Mouse (Mus musculus) erythroblast, embryonic 14.5 days (primary cell): ENCODE results near the gene Ces5a. TPM values are rescaled to one million over a fixed set of nuclear protein-coding genes. Genes with fewer than 3 reads are reported as not detected.

ENCODE experiments used
- H3K27me3 ChIP-seq: 2 replicates; pipeline ENCODE4 v1.6.1; 2012; ENCODE audit warnings: inconsistent platforms; ENCODE audit not compliant: control insufficient read depth
- H3K36me3 ChIP-seq: 2 replicates; pipeline ENCODE4 v1.6.1; 2012; ENCODE audit warnings: mild to moderate bottlenecking, inconsistent platforms; ENCODE audit not compliant: control insufficient read depth
- H3K4me1 ChIP-seq: 2 replicates; pipeline ENCODE4 v1.6.1; 2012; ENCODE audit warnings: inconsistent platforms; ENCODE audit not compliant: control insufficient read depth
- H3K4me3 ChIP-seq: replicated peaks from 2 replicates; pipeline ENCODE3; 2012; ENCODE audit warnings: moderate library complexity, mild to moderate bottlenecking, inconsistent platforms
- H3K9me3 ChIP-seq: 2 replicates; pipeline ENCODE4 v1.6.1; 2012; ENCODE audit warnings: low read length, inconsistent platforms, mixed read lengths; ENCODE audit not compliant: control insufficient read depth
- GATA1 ChIP-seq: IDR thresholded peaks from 2 replicates; pipeline ENCODE4 v1.6.1; 2012; ENCODE audit warnings: low read length, inconsistent platforms, mixed read lengths
- TAL1 ChIP-seq: IDR thresholded peaks from 3 replicates; pipeline ENCODE4 v1.6.1; 2012; ENCODE audit warnings: low read length, inconsistent platforms, mixed read lengths
- polyA plus RNA-seq: library from polyadenylated mRNA; stranded (reverse); fragments of >175 nt; gene quantifications from 2 replicates; pipeline ENCODE4 v1.2.3, GENCODE M21; 2012

Ces5a gene
- not detected in 2 replicates for polyA plus RNA-seq

DNA sequence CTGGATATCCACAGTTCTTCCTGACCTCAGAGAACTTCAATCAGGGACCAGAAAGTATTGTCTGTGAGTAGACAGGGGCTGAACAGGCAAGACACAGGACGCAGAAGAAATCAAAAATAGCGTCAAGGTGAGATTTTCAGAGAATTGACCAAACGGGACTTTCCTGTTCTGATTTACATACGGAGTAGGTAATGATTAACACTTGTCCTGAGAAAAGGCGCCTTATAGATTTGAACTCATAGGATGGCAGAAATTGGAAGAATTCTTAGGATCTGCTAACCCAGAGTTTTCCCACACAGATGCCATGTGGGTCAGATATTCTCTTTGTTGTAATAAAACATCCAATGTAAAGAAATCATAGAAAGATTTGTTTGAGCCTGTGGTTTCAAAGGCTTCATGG is at the start of gene Ces5a:
Gene Ces5a (minus strand): TSS at position 101 of the 400 bp plus-strand sequence.
- Histone ChIP-seq H3K36me3 (no peaks in the 10 kb centered on the region), H3K9me3 (peaks cover 19% of the 10 kb centered on the region), H3K4me3 (no peak within 1 kb of the TSS), H3K27me3 (no peaks in the 10 kb centered on the region), H3K4me1 (no peaks in the 10 kb centered on the region)
- TF ChIP-seq GATA1 (no peak), TAL1 (no peak)

DNA sequence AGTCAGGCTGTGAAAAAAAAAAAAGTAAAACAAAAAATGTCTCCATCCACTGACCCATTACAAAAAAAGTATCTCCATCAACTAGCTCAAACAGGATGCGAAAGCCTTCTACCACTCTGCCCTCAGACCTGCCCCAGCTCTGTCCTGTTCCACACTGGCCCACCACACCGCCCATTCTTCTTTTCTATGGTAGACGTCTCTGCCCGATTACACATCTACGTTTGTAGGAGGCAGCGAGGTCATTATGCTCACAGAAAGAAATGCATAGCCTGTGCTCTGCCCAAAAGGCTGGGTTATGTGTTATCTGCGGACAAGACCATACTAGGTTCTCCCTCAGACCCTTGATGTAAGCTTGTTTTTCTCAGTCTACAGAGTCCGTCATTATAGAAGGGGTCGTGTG is 37.2 kb upstream of the Ces5a start:
- no peaks in the 10 kb centered on the region for H3K27me3 ChIP-seq
- H3K4me1 ChIP-seq, result no peaks in the 10 kb centered on the region
- TF ChIP-seq TAL1 (no peak), GATA1 (no peak)
- peaks cover 27% of the 10 kb centered on the region for H3K9me3 ChIP-seq
- no peaks in the 10 kb centered on the region for H3K36me3 ChIP-seq
- H3K4me3 ChIP-seq, result no peak overlapping the region

DNA sequence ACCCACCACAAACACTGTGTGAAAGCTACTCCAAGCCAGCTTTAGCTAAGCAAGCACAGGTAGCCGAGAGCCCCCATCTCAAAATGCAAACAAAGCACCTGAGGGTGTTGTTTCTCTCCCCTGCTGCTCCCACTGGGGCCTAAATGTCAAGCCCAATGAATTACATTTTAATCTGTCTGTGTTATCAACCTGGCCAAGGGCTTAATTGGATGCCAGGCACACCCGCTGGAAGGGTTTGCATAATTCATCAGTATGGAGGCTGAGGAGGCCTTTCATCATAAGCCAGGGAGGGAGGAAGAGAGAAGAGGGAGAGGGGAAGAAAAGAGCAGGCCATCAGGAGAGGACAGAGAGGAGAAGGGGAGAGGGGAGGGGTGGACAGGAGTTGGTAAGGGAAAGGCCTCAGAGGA is 36.5 kb upstream of the Ces5a start:
- Histone ChIP-seq H3K9me3 (peaks cover 33% of the 10 kb centered on the region), H3K27me3 (no peaks in the 10 kb centered on the region), H3K4me1 (no peaks in the 10 kb centered on the region), H3K4me3 (no peak overlapping the region), H3K36me3 (no peaks in the 10 kb centered on the region)
- TF ChIP-seq GATA1, result no peak
- no peak for TF ChIP-seq TAL1

DNA sequence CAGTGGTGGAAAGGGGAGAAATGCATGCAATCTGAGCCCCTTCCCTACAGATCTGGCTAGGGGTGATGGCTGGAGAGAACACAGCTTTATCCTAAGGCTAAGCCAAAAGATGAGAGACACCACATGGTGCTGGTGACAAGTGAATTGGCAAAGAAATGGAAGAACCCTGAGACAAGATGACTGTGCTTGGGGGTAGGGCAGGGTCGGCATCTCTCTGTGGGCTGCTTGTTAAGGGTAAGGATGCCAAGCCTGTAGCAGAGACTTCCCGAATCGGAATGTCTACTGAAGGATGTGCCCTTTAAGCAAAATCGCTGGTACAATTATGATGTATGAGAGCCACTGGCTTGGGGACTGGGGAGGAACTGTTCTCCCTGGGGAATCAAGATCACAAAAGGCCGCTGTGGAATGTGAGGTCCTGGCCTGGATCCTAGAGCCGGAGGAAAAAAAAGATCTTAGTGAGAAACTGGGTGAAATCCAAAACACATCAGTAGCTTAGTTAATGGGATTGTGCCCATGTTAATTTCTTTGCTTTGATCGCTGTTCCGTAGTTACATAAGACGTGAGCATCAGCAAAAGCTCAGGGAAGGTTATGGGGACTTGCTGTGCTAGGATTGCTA is 35.8 kb upstream of the Ces5a start:
- H3K36me3 ChIP-seq, result no peaks in the 10 kb centered on the region
- H3K4me3 ChIP-seq, result no peak overlapping the region
- peaks cover 39% of the 10 kb centered on the region for H3K9me3 ChIP-seq
- H3K4me1 ChIP-seq, result no peaks in the 10 kb centered on the region
- no peaks in the 10 kb centered on the region for H3K27me3 ChIP-seq
- TF ChIP-seq GATA1, result no peak
- TF ChIP-seq TAL1, result no peak

DNA sequence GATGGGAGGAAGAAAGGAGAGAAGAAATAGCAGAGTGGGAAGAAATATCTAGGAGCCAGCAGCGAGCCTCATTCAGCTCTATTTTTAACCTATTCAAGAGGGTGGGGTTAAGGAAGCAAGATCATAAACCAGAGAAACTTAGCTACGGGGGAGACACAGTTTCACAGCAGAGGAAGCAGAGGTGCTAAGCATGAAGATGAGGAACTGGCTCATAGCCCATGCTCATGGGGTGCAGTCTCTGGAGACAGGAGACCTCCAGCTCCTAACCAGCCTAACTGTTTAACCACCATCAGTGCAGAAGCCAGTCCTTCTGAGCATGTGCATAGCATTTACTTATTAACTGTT is 34.5 kb upstream of the Ces5a start:
- H3K4me3 ChIP-seq, result no peak overlapping the region
- no peaks in the 10 kb centered on the region for H3K36me3 ChIP-seq
- no peaks in the 10 kb centered on the region for H3K27me3 ChIP-seq
- no peaks in the 10 kb centered on the region for H3K4me1 ChIP-seq
- H3K9me3 ChIP-seq, result peaks cover 35% of the 10 kb centered on the region
- TF ChIP-seq TAL1, result no peak
- no peak for TF ChIP-seq GATA1

DNA sequence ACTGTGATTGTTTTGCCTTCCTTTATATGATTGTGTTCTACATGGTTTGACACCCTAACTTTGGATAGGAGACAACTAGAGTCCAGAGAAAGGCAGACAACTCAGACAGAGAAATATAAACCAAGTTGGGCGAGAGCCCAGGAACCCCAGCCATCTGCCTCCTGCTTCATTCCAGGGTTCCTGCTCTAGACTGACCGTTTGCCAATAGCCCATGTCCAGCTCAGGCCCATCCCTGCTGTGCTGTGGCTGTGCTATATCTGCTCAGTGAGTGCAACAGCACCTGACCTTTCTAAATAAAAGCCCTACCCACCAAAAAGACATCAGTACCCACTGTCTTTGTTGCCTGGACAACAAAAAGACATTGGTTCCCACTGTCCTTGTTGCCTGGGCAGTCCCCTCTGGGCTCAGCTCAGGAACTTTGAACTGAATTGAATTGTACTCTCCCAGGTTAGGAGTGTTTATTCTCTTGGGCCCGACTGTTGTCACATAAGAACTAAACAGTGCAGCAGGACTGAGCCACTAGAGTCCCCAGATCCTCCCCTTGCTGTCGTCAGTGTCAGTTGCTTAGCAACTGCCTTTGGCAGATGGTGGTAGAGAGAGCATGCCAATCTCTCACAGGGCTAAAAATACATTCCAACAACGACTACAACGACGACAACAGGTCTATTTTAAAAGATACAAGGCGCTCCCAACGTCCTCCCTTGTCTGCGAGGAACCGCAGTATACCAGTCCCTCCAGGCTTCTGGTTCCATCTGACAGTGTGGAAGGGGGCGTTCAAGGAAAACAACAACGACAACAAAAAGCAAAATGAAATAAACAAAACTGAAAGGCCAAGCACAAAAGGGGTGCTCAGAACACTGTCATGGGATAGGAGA is 33.9 kb upstream of the Ces5a start:
- TF ChIP-seq GATA1, result no peak
- TF ChIP-seq TAL1, result no peak

DNA sequence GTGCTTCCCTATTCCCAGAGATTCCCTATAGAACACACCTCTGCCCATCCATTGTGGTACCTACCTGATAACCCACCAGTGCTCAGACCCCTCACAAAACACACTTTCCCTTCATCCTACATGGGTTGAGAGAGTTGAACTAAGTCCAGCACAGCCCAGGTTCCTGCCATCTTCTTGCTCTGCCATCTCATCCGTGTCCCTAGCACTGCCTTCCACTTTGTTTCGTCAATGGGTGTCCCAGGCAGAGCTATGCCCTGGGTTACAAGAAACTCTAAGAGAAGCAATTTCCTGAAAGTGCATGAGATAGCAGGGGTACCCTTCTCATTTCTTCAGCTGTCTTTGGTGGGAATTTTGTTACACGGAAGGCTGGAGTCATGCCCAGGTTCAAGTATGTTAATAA is 33.0 kb upstream of the Ces5a start:
- no peak for TF ChIP-seq GATA1
- TF ChIP-seq TAL1, result no peak
- Histone ChIP-seq H3K4me3 (no peak overlapping the region), H3K9me3 (peaks cover 41% of the 10 kb centered on the region), H3K36me3 (no peaks in the 10 kb centered on the region), H3K27me3 (no peaks in the 10 kb centered on the region), H3K4me1 (no peaks in the 10 kb centered on the region)

More for the DNA sequence above, 33.9 kb upstream of the Ces5a start:
- H3K36me3 ChIP-seq, result no peaks in the 10 kb centered on the region
- H3K27me3 ChIP-seq, result no peaks in the 10 kb centered on the region
- no peak overlapping the region for H3K4me3 ChIP-seq
- no peaks in the 10 kb centered on the region for H3K4me1 ChIP-seq
- H3K9me3 ChIP-seq, result peaks cover 35% of the 10 kb centered on the region

DNA sequence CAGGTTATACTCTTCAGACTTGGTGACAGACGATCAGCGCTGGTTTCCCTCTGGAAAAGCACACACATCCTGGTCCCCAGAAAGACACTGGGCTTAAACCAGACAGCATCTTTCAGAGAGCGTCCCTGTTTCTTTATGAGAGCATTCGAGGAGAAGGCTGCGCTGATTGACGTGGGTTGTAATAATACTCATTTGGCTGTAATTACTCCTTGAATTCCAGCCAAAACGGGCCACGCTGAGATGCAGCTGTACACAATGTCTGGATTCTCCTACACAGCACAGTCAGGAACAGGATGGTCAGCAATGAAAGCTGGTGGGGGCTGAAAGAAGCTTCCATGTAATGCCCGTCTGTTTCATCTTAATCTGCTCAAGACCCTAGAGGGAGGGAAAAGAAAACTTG is 31.5 kb upstream of the Ces5a start:
- Histone ChIP-seq H3K9me3 (peaks cover 45% of the 10 kb centered on the region), H3K27me3 (no peaks in the 10 kb centered on the region), H3K4me3 (no peak overlapping the region), H3K4me1 (no peaks in the 10 kb centered on the region), H3K36me3 (no peaks in the 10 kb centered on the region)
- TF ChIP-seq GATA1 (no peak), TAL1 (no peak)

DNA sequence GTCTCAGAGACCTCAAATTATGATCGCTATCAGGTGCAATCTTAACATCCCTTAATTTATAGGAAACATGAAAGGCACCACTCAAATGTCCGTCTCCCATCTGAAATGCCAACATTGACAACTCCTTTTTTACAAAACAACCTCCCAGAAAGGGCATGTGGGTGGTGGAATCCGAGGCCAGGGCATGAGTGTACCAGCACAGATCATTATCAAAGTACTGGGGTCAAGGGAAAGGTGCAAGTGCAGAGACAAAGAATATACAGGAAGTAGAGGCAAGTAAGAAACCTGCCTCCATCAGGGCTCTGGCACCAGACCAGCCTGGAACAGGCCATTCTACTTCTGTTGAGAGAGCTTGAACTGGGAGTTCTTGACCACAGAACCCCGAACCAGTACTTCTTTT is 29.0 kb upstream of the Ces5a start:
- TF ChIP-seq GATA1, result no peak
- no peak for TF ChIP-seq TAL1
- Histone ChIP-seq H3K27me3 (no peaks in the 10 kb centered on the region), H3K4me1 (no peaks in the 10 kb centered on the region), H3K9me3 (peaks cover 39% of the 10 kb centered on the region), H3K36me3 (no peaks in the 10 kb centered on the region), H3K4me3 (no peak overlapping the region)
